Mouse (Mus musculus) stomach, embryonic 15.5 days (tissue): ENCODE measurements around the gene Fhit. TPM values are rescaled to one million over a fixed set of nuclear protein-coding genes. Genes with fewer than 3 reads are reported as not detected.
"Not testable (repeated sequence)": the region's sequence is repeated elsewhere in the genome, so short reads cannot be mapped to it uniquely, and the experiment has no call there.

ENCODE experiments used
- ATAC-seq: fragments of 200-750 bp; cut with Nextera tagmentation; 2 replicates; pipeline ENCODE4 v1.8.0; 2017; ENCODE audit warnings: low read depth, moderate number of reproducible peaks, moderate TSS enrichment; ENCODE audit not compliant: insufficient read depth, low FRiP score
- H3K27ac ChIP-seq: fragments of 300-500 bp; sonication (generic); 2 replicates; pipeline ENCODE4 v1.5.1; 2015; ENCODE audit warnings: mild to moderate bottlenecking, inconsistent platforms
- H3K27me3 ChIP-seq: fragments of 300-500 bp; sonication (generic); replicated peaks from 2 replicates; pipeline ENCODE4 v1.6.1; 2015; ENCODE audit warnings: inconsistent platforms
- H3K36me3 ChIP-seq: fragments of 300-500 bp; sonication (generic); 2 replicates; pipeline ENCODE4 v1.6.1; 2015; ENCODE audit warnings: inconsistent platforms
- H3K4me1 ChIP-seq: fragments of 300-500 bp; sonication (generic); 2 replicates; pipeline ENCODE4 v1.6.1; 2015; ENCODE audit warnings: inconsistent platforms
- H3K4me2 ChIP-seq: fragments of 300-500 bp; sonication (generic); 2 replicates; pipeline ENCODE4 v1.6.1; 2015; ENCODE audit warnings: mild to moderate bottlenecking, inconsistent platforms
- H3K4me3 ChIP-seq: fragments of 300-500 bp; sonication (generic); replicated peaks from 2 replicates; pipeline ENCODE4 v1.5.1; 2015; ENCODE audit warnings: inconsistent platforms
- H3K9ac ChIP-seq: fragments of 300-500 bp; sonication (generic); 2 replicates; pipeline ENCODE4 v1.6.1; 2015; ENCODE audit warnings: inconsistent platforms
- H3K9me3 ChIP-seq: fragments of 300-500 bp; sonication (generic); 2 replicates; pipeline ENCODE4 v1.6.1; 2016; ENCODE audit warnings: inconsistent platforms
- WGBS: fragments of 180-500 bp; shearing (Covaris S2); methylation state at CpG from one replicate; pipeline ENCODE4 v1.1.7; 2015; 5-methylcytosine and 5-hydroxymethylcytosine counted together
- polyA plus RNA-seq: library from polyadenylated mRNA; unstranded; fragments of >200 nt; fragmentation: Nextera tagmentation; extraction: Ambion mirVana; gene quantifications from 2 replicates; pipeline ENCODE4 v1.2.1, GENCODE M21; 2015

Fhit gene
- polyA plus RNA-seq, 1 experiment from 2014 or later: 7.3 TPM

DNA sequence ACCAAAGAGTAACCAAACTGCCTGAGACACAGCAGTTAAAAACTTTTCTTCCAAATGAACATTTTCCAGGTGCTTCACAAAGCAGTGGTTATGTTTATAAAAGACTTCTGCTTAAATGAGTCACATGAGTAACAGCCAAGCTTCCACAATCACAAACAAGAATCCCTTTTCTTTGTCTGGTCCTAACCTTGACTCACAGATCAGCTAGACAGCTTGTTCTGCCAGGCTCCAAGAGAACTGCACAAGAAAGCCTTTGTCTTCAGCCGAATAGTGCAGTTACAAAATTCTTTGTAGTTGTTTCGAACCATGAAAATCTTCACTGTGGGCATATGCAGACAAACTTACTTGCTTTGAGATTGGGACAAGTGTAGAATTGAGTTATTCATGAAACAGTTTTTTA, 1201.4 kb downstream of the Fhit start:
- Histone ChIP-seq H3K9me3 (no peaks in the 10 kb centered on the region), H3K27ac (no peak overlapping the region), H3K9ac (no peak overlapping the region), H3K4me1 (no peaks in the 10 kb centered on the region), H3K27me3 (no peaks in the 10 kb centered on the region), H3K4me2 (no peak overlapping the region), H3K36me3 (no peaks in the 10 kb centered on the region), H3K4me3 (no peak overlapping the region)
- WGBS: 57% methylated on average over 2 of the region's 2 CpGs
- no peak for ATAC-seq

DNA sequence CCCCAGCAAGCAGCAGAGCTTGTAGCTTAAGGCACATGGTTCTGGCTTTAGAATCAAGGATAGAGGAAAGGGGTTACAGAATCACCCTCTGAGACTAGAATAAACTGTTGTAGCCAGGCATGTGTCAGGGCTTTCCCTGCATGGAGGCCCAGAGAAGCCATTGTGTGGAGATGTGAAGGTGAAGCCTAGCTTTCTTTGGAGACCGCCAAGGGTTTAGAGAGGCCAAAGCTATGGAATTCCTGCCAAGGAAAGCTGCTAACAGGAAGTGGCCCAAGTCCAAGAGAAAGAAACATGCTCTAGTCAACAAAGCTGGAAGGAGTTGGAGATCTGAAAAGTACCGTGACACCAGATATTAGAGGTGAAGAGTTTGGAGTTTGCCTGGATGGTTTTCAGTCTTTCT, 1262.3 kb downstream of the Fhit start:
- WGBS: 73% methylated on average over 2 of the region's 2 CpGs
- H3K9me3 ChIP-seq: no peaks in the 10 kb centered on the region

DNA sequence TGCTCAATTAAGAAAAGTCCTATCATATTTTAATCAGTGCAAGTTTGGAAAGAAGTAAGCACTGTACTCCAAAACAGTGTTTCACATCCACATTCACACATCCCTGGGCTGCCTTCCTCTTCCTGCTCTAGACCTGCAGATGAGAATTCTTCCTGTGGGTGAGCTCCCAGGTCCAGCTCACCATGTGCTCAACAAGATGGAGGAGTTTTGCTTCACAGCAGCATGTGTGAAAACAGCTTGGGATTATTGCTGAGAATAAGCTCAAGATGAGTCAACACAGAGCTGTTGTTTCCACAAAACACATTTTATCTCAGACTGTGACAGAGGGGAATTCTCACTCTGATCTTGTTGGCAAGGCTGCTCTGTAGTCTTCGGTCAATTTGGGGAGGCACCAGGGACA, 1265.3 kb downstream of the Fhit start:
- Histone ChIP-seq H3K36me3 (no peaks in the 10 kb centered on the region), H3K4me2 (no peak overlapping the region), H3K4me1 (no peaks in the 10 kb centered on the region)

More for the DNA sequence above, 1262.3 kb downstream of the Fhit start:
- Histone ChIP-seq H3K9ac (no peak overlapping the region), H3K36me3 (no peaks in the 10 kb centered on the region), H3K27me3 (no peaks in the 10 kb centered on the region), H3K4me3 (no peak overlapping the region), H3K4me2 (no peak overlapping the region), H3K4me1 (no peaks in the 10 kb centered on the region), H3K27ac (no peak overlapping the region)
- ATAC-seq: no peak

DNA sequence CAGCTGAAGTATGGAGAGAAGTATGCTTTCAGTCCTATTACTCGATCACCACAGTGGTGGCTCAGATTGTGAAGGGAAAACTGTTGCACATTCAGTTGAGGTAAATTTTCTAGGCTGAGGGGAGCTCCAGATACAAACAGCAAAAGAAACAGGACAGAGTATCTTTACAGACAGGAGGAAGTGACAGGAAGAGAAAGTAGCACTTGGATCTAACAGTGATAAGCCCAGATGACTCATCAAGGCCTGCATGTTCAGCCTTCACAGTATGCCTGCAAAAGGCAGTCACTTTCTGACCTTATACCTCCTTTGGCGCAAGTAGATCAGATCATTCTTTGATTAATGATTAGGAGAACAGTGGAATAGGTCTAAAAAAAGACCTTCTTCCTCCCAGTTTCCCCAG, 1309.8 kb downstream of the Fhit start:
- no peak overlapping the region for H3K4me3 ChIP-seq
- 69% methylated on average over 2 of the region's 2 CpGs for WGBS

More for the DNA sequence above, 1265.3 kb downstream of the Fhit start:
- H3K27me3 ChIP-seq: no peaks in the 10 kb centered on the region
- WGBS: 89% methylated on average over 1 of the region's 1 CpGs
- no peak overlapping the region for H3K4me3 ChIP-seq
- no peaks in the 10 kb centered on the region for H3K9me3 ChIP-seq
- no peak overlapping the region for H3K9ac ChIP-seq
- no peak for ATAC-seq
- no peak overlapping the region for H3K27ac ChIP-seq

DNA sequence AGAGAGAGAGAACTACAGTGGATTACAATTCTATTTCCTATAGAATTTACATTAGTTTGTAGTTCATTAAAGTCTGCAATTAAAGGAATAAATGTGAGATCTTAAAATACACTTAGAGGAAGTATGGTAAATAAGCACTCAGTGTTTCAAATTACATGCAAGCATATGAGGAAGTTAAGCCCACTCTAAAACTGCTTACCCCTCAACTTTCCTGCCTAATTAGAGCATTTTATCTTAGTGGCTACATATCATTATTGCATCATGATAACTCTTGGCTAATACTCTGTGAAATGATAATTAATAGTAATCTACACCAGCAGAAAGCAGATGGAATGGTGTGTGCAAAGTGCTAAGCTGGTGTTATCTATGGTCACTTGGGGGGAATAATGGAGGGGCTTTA, 1329.5 kb downstream of the Fhit start:
- no peak overlapping the region for H3K4me3 ChIP-seq
- no peaks in the 10 kb centered on the region for H3K36me3 ChIP-seq
- no peak for ATAC-seq
- no peak overlapping the region for H3K27ac ChIP-seq
- H3K9ac ChIP-seq: no peak overlapping the region
- no peaks in the 10 kb centered on the region for H3K27me3 ChIP-seq
- no peaks in the 10 kb centered on the region for H3K9me3 ChIP-seq
- H3K4me1 ChIP-seq: no peaks in the 10 kb centered on the region
- H3K4me2 ChIP-seq: no peak overlapping the region

More for the DNA sequence above, 1309.8 kb downstream of the Fhit start:
- Histone ChIP-seq H3K9ac (no peak overlapping the region), H3K9me3 (no peaks in the 10 kb centered on the region), H3K27ac (no peak overlapping the region), H3K27me3 (no peaks in the 10 kb centered on the region), H3K4me1 (no peaks in the 10 kb centered on the region), H3K4me2 (no peak overlapping the region), H3K36me3 (no peaks in the 10 kb centered on the region)
- no peak for ATAC-seq

DNA sequence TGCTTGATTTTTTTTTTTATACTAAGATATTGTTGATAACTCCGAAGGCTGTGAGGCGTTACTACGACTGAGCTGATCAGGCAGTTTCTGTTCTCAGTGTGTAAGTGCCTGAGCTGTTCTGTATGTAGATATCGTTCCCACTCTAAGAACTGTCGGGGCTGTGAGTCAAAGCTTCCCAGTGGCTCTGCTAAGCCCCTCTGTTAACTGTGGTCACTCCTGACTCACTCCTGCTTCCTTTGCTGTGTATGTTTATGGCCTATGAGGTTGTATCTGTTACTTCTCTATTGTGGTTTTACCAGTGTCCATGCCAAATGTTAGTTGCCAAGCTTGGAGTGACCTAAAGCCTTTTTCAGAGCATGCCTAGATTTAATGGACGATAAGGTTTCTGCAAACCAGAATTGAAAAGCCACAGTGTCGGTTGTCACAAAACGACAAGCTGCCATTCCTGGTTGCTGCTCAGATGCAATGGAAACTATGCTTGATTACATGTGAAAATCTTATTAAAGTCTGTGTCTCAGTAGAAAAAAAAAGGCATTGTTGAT, 1333.1 kb downstream of the Fhit start:
- not testable (repeated sequence) for ATAC-seq, H3K27ac ChIP-seq, H3K36me3 ChIP-seq, H3K27me3 ChIP-seq, H3K4me2 ChIP-seq, H3K9ac ChIP-seq, H3K4me3 ChIP-seq, H3K9me3 ChIP-seq, H3K4me1 ChIP-seq
- 75% methylated on average over 8 of the region's 8 CpGs for WGBS

DNA sequence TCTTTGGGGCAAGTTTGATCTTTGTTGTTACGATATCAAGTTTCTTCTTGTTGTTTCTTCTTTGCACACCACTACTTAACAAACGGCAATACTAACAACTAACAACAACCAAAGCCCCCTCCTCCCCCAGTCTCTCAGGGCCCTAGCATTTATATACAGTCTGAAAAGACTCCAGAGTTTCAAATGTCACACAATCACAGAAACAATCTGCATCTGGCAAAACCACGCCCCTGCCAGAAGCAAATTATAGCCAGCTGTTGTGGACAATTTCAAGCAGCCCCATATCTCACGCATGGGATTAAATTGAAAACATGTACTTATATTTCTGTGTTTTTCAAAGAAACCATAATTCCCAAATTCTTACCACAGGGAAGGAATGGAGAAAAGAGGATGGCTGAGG, 1345.9 kb downstream of the Fhit start:
- Histone ChIP-seq H3K9me3 (no peaks in the 10 kb centered on the region), H3K4me1 (no peaks in the 10 kb centered on the region), H3K4me2 (no peak overlapping the region), H3K36me3 (no peaks in the 10 kb centered on the region), H3K4me3 (no peak overlapping the region), H3K27me3 (no peaks in the 10 kb centered on the region), H3K27ac (no peak overlapping the region), H3K9ac (no peak overlapping the region)
- 61% methylated on average over 4 of the region's 4 CpGs for WGBS
- no peak for ATAC-seq

DNA sequence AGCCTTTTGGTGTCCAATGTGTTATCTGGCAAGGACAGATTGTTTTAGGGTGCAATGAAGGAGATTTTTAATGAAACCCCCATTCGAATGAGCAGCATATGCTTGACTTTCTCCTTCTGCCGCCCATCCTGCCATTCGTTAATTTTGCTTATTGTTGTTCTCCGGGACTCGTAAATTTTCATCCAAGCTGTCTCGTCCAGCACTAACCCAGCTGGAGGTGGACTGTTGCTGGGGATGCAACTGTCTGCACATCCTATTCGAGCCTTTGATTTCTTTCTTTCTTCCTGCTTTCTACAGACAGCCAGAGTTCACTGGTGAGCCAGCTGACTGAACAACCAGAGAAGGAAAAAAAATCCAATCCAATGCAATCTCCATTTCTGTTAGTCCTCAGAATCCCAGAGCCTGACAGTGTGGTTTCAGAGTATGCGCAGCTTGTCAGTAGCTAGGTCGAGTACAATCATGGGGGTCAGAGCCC, 1350.0 kb downstream of the Fhit start:
- Histone ChIP-seq H3K9ac (no peak overlapping the region), H3K9me3 (no peaks in the 10 kb centered on the region), H3K4me2 (no peak overlapping the region), H3K27me3 (no peaks in the 10 kb centered on the region), H3K4me3 (no peak overlapping the region), H3K36me3 (no peaks in the 10 kb centered on the region), H3K27ac (no peak overlapping the region), H3K4me1 (no peaks in the 10 kb centered on the region)
- 56% methylated on average over 9 of the region's 9 CpGs for WGBS
- no peak for ATAC-seq

DNA sequence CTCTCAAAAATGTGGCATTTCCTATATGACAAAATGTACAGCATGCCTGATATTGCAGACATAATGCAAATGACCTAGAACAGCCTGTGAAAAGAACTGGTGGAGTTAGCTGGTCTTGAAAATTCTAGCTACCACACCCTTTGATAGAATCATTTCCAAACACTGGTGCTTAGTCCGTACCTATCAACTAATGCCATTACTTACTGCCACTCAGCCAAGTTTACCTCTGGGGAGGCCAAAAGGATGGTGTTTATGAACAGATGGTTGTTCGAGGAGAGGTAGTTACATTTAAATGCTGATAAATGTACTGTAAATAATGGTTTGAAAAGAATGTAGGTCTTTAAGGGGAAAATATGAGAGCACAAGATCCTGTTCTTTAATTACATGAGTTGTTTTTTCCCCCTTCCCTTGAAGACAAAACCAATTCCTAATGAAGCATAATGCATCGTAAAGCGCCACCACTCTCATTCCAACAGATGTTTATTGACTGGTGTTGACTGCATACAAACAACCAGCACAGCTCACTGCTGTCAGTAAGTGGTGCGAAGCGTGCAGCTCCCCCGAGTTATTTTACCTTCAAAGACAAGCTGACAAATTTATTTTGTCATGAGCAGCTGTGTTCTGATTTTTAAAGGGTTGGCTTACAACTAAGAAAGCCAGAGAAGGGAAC, 1350.5 kb downstream of the Fhit start:
- ATAC-seq: no peak
- no peak overlapping the region for H3K27ac ChIP-seq
- no peaks in the 10 kb centered on the region for H3K4me1 ChIP-seq
- no peak overlapping the region for H3K4me3 ChIP-seq
- H3K36me3 ChIP-seq: no peaks in the 10 kb centered on the region
- H3K9me3 ChIP-seq: no peaks in the 10 kb centered on the region
- H3K4me2 ChIP-seq: no peak overlapping the region
- H3K9ac ChIP-seq: no peak overlapping the region
- 66% methylated on average over 7 of the region's 7 CpGs for WGBS
- no peaks in the 10 kb centered on the region for H3K27me3 ChIP-seq

DNA sequence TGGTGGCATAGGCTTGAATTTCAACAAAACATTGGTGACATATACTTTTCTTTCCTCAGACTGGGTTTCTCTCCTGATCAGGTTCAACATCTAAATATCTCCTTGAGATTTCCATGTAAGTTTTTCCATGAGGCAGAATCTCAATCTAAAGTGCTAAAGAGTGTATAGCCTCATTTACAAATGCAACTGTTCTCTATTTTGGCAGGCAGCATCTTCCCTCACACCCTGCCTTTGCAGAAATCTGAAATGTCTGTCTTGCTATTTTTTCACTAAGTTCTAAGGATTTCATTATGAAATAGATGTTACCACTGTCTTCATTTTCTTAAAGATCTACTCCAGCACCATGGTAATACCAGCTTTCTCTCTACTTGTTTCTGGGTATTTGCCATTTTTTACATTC, 1368.4 kb downstream of the Fhit start:
- Histone ChIP-seq H3K27me3 (no peaks in the 10 kb centered on the region), H3K4me2 (no peak overlapping the region), H3K27ac (no peak overlapping the region), H3K4me1 (no peaks in the 10 kb centered on the region), H3K9ac (no peak overlapping the region), H3K9me3 (no peaks in the 10 kb centered on the region), H3K4me3 (no peak overlapping the region), H3K36me3 (no peaks in the 10 kb centered on the region)
- no peak for ATAC-seq

DNA sequence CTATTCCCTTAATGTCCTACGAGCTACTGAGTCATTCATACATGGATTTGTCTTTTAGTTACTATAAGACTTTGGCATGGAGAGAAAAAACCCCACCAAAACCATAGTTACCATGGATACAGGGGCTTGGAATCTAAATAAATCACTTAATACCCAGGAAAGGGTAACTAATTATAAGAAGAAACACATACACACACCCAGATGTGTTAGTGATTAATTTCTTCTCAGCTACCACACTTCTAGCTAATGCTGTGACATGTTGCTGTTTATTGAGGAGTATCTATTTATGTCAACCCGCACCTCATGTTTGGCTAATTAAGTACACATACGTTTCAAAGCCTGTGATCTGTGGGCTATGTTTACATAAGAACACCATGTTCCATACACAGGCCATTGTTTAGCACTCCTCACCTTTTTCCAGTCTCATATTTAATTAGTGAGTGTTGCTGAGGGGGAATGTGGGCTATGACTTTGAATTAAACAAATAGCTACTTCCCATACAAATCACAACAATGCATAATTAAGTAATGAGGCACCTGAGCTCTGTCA, 1373.4 kb downstream of the Fhit start:
- no peaks in the 10 kb centered on the region for H3K4me1 ChIP-seq
- H3K9me3 ChIP-seq: no peaks in the 10 kb centered on the region
- no peak for ATAC-seq
- H3K36me3 ChIP-seq: no peaks in the 10 kb centered on the region
- no peak overlapping the region for H3K27ac ChIP-seq
- H3K4me3 ChIP-seq: no peak overlapping the region
- H3K9ac ChIP-seq: no peak overlapping the region
- no peak overlapping the region for H3K4me2 ChIP-seq
- H3K27me3 ChIP-seq: no peaks in the 10 kb centered on the region
- 21% methylated on average over 3 of the region's 3 CpGs for whole genome bisulfite sequencing

DNA sequence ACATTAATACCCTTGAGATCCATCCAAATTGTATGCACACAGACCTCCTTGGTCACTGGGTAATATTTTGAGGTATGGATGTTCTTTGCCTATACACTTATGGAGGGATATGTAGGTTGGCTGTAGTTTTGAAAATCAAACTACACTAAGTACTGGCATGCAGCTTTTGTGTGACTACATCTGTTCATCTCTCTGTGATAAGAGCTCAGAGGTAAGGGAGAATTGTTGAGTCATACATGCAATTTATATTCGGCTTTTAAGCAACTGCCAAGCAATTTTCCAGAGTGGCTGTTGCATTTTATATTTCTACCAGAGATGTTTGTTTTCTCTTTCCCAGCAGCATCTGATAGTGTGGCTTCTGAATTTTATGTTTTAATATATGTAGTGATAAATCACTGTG, 1374.4 kb downstream of the Fhit start:
- H3K27ac ChIP-seq: no peak overlapping the region
- no peaks in the 10 kb centered on the region for H3K36me3 ChIP-seq
- H3K27me3 ChIP-seq: no peaks in the 10 kb centered on the region
- no peak overlapping the region for H3K4me2 ChIP-seq
- no peaks in the 10 kb centered on the region for H3K9me3 ChIP-seq
- no peak for ATAC-seq
- WGBS: 87% methylated on average over 1 of the region's 1 CpGs
- no peak overlapping the region for H3K4me3 ChIP-seq
- H3K9ac ChIP-seq: no peak overlapping the region
- H3K4me1 ChIP-seq: no peaks in the 10 kb centered on the region
